Mouse (Mus musculus) lung, postnatal 0 days (tissue): ENCODE data around the gene Dpp6.

Experiments used
- CTCF ChIP-seq: IDR thresholded peaks from 2 replicates; pipeline ENCODE4 v1.5.1; 2016; ENCODE audit warnings: antibody characterized with exemption, mild to moderate bottlenecking
- EP300 ChIP-seq: IDR thresholded peaks from 2 replicates; pipeline ENCODE4 v1.6.1; 2016; ENCODE audit warnings: antibody characterized with exemption, mild to moderate bottlenecking, control low read depth

GRCm38 (mm10) chr5:26991587-26991986, 174.6 kb downstream of the Dpp6 start:
- TF ChIP-seq CTCF (no peak), EP300 (no peak)
